In genomic region chr5:23697457-23697856, GRCm38 (mm10) we compare ENCODE assay signal across 22 mouse cellular contexts. TPM values are rescaled to one million over a fixed set of nuclear protein-coding genes. Genes with fewer than 3 reads are reported as not detected.
A peak's percentile ranks its signal among the peaks of the same experiment; 100 is the strongest.
DNase-seq lines count a peak whose midpoint lies in the region; TF ChIP-seq lines count a peak whose summit lies in the region.
"Had no signal": no experiment of that assay in that cellular context is flagged by ENCODE, and none has a peak within 500 bp of the region (broad histone marks: within the 10 kb centered on the region; RNA-seq: fewer than 3 reads in every experiment).

No protein-coding gene starts in this region.

- intact Hi-C loops in heart, postnatal 36 days (cut with DNase I): no loop called here

- H3K27ac ChIP-seq in CH12.LX (ENCODE audit: insufficient read depth, low read depth): no peak overlapping the region
- H3K27ac ChIP-seq: embryonic facial prominence, embryonic 13.5 days; embryonic facial prominence, embryonic 15.5 days; forebrain, embryonic 10.5 days; forebrain, embryonic 12.5 days had no signal

- peaks cover 30 to 35% of the 10 kb centered on the region in 2 experiments for H3K36me3 ChIP-seq in CH12.LX (replicated peaks in 1 of 2; ENCODE audit: control insufficient read depth in 1 of 2, insufficient read depth in 1 of 2, low read length in 1 of 2)

- peak; percentile 4 for DNase-seq in heart, adult 11 months
- DNase-seq in heart, postnatal 36 days: no peak
- no peak for DNase-seq in CH12.LX (ENCODE audit: extremely low read depth)
- DNase-seq in R1 (ENCODE audit: low read depth, low spot score): peak; percentile 59
- no peak for DNase-seq in frontal cortex, postnatal 10 days (ENCODE audit: low spot score in 2 of 2)
- DNase-seq in urinary bladder, adult 18-20 months (ENCODE audit: low spot score in 2 of 2): no peak
- DNase-seq: adrenal gland, adult 8-10 months; adrenal gland, postnatal 14 days; adrenal gland, postnatal 36 days; B cell, adult 2 months; cerebellum, adult 11-12 months; cerebellum, adult 2 months; cerebellum, adult 9-10 months; cerebellum, postnatal 10 days; cerebellum, postnatal 25 days; embryo, embryonic 11 days had no signal

- no peaks in the 10 kb centered on the region for H3K79me2 ChIP-seq in CH12.LX (replicated peaks; ENCODE audit: control insufficient read depth, extremely low read depth, insufficient read depth, poor library complexity, severe bottlenecking)

- no peak overlapping the region for H3K4me2 ChIP-seq in CH12.LX (ENCODE audit: insufficient read depth, low read depth, poor library complexity, severe bottlenecking)
- H3K4me2 ChIP-seq: embryonic facial prominence, embryonic 13.5 days; embryonic facial prominence, embryonic 15.5 days; forebrain, embryonic 12.5 days had no signal

- TF ChIP-seq POLR2A in CH12.LX (IDR thresholded peaks at IDR 0.05; ENCODE audit: low read depth, low read length): no peak

- no peak for TF ChIP-seq CTCF in CH12.LX (conservative IDR thresholded peaks at IDR 0.05 in 1 of 2, IDR thresholded peaks at IDR 0.05 in 1 of 2; ENCODE audit: low read depth in 2 of 2, low read length in 2 of 2)

- no peak overlapping the region for H3K9ac ChIP-seq in CH12.LX (ENCODE audit: insufficient read depth, low read depth)
- H3K9ac ChIP-seq: embryonic facial prominence, embryonic 13.5 days; embryonic facial prominence, embryonic 15.5 days; forebrain, embryonic 12.5 days had no signal

- H3K9me3 ChIP-seq in CH12.LX (replicated peaks; ENCODE audit: low read length): peaks cover 33% of the 10 kb centered on the region

- H3K27me3 ChIP-seq in CH12.LX (replicated peaks): no peaks in the 10 kb centered on the region
- H3K27me3 ChIP-seq: embryonic facial prominence, embryonic 13.5 days; embryonic facial prominence, embryonic 15.5 days; forebrain, embryonic 12.5 days; Patski had no signal

- TF ChIP-seq EP300 in CH12.LX (IDR thresholded peaks at IDR 0.05; ENCODE audit: low read length): no peak

- no peak for TF ChIP-seq RAD21 in CH12.LX (IDR thresholded peaks at IDR 0.05; ENCODE audit: low read depth, low read length)

- H3K4me1 ChIP-seq in CH12.LX (ENCODE audit: control insufficient read depth in 1 of 2, insufficient read depth in 2 of 2): no peaks in the 10 kb centered on the region
- H3K4me1 ChIP-seq: embryonic facial prominence, embryonic 13.5 days; embryonic facial prominence, embryonic 15.5 days; forebrain, embryonic 10.5 days; forebrain, embryonic 12.5 days had no signal

- H3K4me3 ChIP-seq in CH12.LX (replicated peaks in 1 of 3; ENCODE audit: low read depth in 2 of 3, low read length in 2 of 3, poor library complexity in 1 of 3): no peak overlapping the region
- H3K4me3 ChIP-seq: embryonic facial prominence, embryonic 13.5 days; embryonic facial prominence, embryonic 15.5 days; erythroblast, embryonic 14.5 days; forebrain, embryonic 10.5 days; forebrain, embryonic 12.5 days had no signal

- in situ Hi-C loops in CH12.LX (cut with MboI; ENCODE audit: low pct_ligation_motif_present, low pct_unique_long_range_greater_than_20kb, low sequenced_read_pairs): no loop called here

- dilution Hi-C loops in CH12.LX (cut with MboI; ENCODE audit: extremely low pct_ligation_motif_present, extremely low pct_unique_long_range_greater_than_20kb, low sequenced_read_pairs): no loop called here

TF ChIP-seq in CH12.LX, 34 proteins besides CTCF, POLR2A, EP300 and RAD21:
- TF ChIP-seq POLR2AphosphoS2 (IDR thresholded peaks at IDR 0.05; ENCODE audit: low read depth, low read length): peak; percentile 68
- no peak for TF ChIP-seq JUN (IDR thresholded peaks at IDR 0.05; ENCODE audit: insufficient read depth, low read depth, low read length)
TF ChIP-seq in CH12.LX: peak in this region for 1.

RNA-seq across cellular contexts. Expression of gene Srpk2, which starts 13.0 kb away (rescaled TPM):
- 10 to 100 TPM; 35.9 to 36.5 TPM for total RNA-seq in heart, postnatal 36 days (2021)
- 17.4 and 20.6 TPM in 2 replicates for total RNA-seq in CH12.LX (2012; rRNA removed)
- 23.3 and 25.4 TPM in 2 replicates for total RNA-seq in CH12.LX (2014; rRNA removed)
- polyA plus RNA-seq in CH12.LX (2012; ENCODE audit: insufficient read length, low read depth): 31.1 and 31.2 TPM in 2 replicates

Comparison
In these comparisons a context has a peak if more than half of its experiments do, and no peak if none do; other contexts are left out.
1. DNase-seq: peak in heart, adult 11 months (single experiment) and R1 (single experiment); none in heart, postnatal 36 days (0 of 2), CH12.LX (single experiment), frontal cortex, postnatal 10 days (0 of 2) and urinary bladder, adult 18-20 months (0 of 2).